Mouse (Mus musculus) urinary bladder, postnatal 0 days (tissue): ENCODE data around the gene Olfr1026. TPM values are rescaled to one million over a fixed set of nuclear protein-coding genes. Genes with fewer than 3 reads are reported as not detected.

Source experiments
- polyA plus RNA-seq: library from polyadenylated mRNA; unstranded; fragments of >200 nt; fragmentation: Nextera tagmentation; extraction: Ambion mirVana; gene quantifications from 2 replicates; pipeline ENCODE4 v1.2.1, GENCODE M21; 2015

Olfr1026 gene
- not detected in 2 replicates for polyA plus RNA-seq

GRCm38 (mm10) chr2:85921258-85921657, at the start of gene Olfr1026:
Gene Olfr1026 (plus strand): TSS chr2:85921558.

GRCm38 (mm10) chr2:85885340-85885739, 36.0 kb upstream of the Olfr1026 start, which contains the start of gene Olfr1023:
Gene Olfr1023 (plus strand): TSS chr2:85885640.

GRCm38 (mm10) chr2:85904952-85905351, 16.4 kb upstream of the Olfr1026 start, which contains the start of gene Olfr1024:
Gene Olfr1024 (minus strand): TSS chr2:85905052.

GRCm38 (mm10) chr2:85914893-85915292, 6.5 kb upstream of the Olfr1026 start, which contains the start of gene Olfr1025-ps1:
Gene Olfr1025-ps1 (plus strand): TSS chr2:85915193.

GRCm38 (mm10) chr2:85950137-85950536, 28.8 kb downstream of the Olfr1026 start, which contains the start of gene Olfr1028:
Gene Olfr1028 (plus strand): TSS chr2:85950437.

GRCm38 (mm10) chr2:85973595-85973994, 52.2 kb downstream of the Olfr1026 start, which contains the start of gene Olfr1029:
Gene Olfr1029 (plus strand): TSS chr2:85973895.

Other genes starting within 250 kb of the Olfr1026 start
- not detected in 2 replicates for gene Olfr1006, start 242.8 kb upstream of the Olfr1026 start, polyA plus RNA-seq
- not detected in 2 replicates for gene Olfr1008, start 232.1 kb upstream of the Olfr1026 start, polyA plus RNA-seq
- gene Olfr1009, start 206.1 kb upstream of the Olfr1026 start, polyA plus RNA-seq, result not detected in 2 replicates
- not detected in 2 replicates for gene Olfr1012, start 158.8 kb upstream of the Olfr1026 start, polyA plus RNA-seq
- not detected in 2 replicates for gene Olfr1013, start 154.5 kb upstream of the Olfr1026 start, polyA plus RNA-seq
- not detected in 2 replicates for gene Olfr1014, start 148.8 kb upstream of the Olfr1026 start, polyA plus RNA-seq
- gene Olfr1015, start 139.5 kb upstream of the Olfr1026 start, polyA plus RNA-seq, result not detected in 2 replicates
- gene Olfr1016, start 119.0 kb upstream of the Olfr1026 start, polyA plus RNA-seq, result not detected in 2 replicates
- not detected in 2 replicates for gene Olfr1018, start 103.1 kb upstream of the Olfr1026 start, polyA plus RNA-seq
- gene Olfr1019, start 76.1 kb upstream of the Olfr1026 start, polyA plus RNA-seq, result not detected in 2 replicates
- not detected in 2 replicates for gene Olfr1020, start 74.5 kb upstream of the Olfr1026 start, polyA plus RNA-seq
- gene Olfr1022, start 53.0 kb upstream of the Olfr1026 start, polyA plus RNA-seq, result not detected in 2 replicates
- not detected in 2 replicates for gene Olfr1023, start 35.9 kb upstream of the Olfr1026 start, polyA plus RNA-seq
- gene Olfr1024, start 16.5 kb upstream of the Olfr1026 start, polyA plus RNA-seq, result not detected in 2 replicates
- not detected in 2 replicates for gene Olfr1025-ps1, start 6.4 kb upstream of the Olfr1026 start, polyA plus RNA-seq
- gene Olfr1028, start 28.9 kb downstream of the Olfr1026 start, polyA plus RNA-seq, result not detected in 2 replicates
- not detected in 2 replicates for gene Olfr1029, start 52.3 kb downstream of the Olfr1026 start, polyA plus RNA-seq
- not detected in 2 replicates for gene Olfr1030, start 57.7 kb downstream of the Olfr1026 start, polyA plus RNA-seq
- not detected in 2 replicates for gene Olfr1031, start 68.7 kb downstream of the Olfr1026 start, polyA plus RNA-seq
- not detected in 2 replicates for gene Olfr1032, start 84.0 kb downstream of the Olfr1026 start, polyA plus RNA-seq
- gene Olfr1033, start 99.1 kb downstream of the Olfr1026 start, polyA plus RNA-seq, result 41.0 TPM in 2 replicates
- 0.07 TPM in 2 replicates for gene Olfr1034, start 124.3 kb downstream of the Olfr1026 start, polyA plus RNA-seq
- not detected in 2 replicates for gene Olfr1036, start 152.4 kb downstream of the Olfr1026 start, polyA plus RNA-seq
- not detected in 2 replicates for gene Olfr1037, start 165.8 kb downstream of the Olfr1026 start, polyA plus RNA-seq
- gene Olfr1039, start 214.4 kb downstream of the Olfr1026 start, polyA plus RNA-seq, result not detected in 2 replicates
- gene Olfr1040, start 225.2 kb downstream of the Olfr1026 start, polyA plus RNA-seq, result not detected in 2 replicates
- not detected in 2 replicates for gene Olfr1042, start 240.3 kb downstream of the Olfr1026 start, polyA plus RNA-seq
- gene Olfr1043, start 246.0 kb downstream of the Olfr1026 start, polyA plus RNA-seq, result not detected in 2 replicates